Mouse (Mus musculus): ENCODE data around the gene Myh14.
A peak's percentile ranks its signal among the peaks of the same experiment; 100 is the strongest.

Myh14 gene

DNA sequence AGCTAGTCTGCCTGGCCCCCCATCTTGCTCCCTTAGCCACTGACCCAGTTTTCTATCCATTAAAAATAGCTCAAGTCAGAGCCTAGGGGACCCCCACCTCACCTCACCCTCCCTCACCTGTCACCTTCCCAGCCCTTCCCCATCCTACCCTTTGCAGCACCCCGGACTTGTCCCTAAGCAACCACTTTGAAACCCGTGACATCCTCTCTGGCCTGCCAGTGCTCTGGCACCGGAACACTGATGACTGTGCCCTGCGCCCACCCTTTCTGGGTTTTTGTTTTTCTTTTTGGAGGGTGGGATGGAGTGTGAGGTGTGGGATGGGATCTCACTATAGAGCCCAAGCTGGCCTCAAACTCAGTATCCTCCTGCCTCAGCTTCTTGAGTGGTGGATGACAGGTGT is 73.0 kb downstream of the Myh14 start:
- no peak for DNase-seq

DNA sequence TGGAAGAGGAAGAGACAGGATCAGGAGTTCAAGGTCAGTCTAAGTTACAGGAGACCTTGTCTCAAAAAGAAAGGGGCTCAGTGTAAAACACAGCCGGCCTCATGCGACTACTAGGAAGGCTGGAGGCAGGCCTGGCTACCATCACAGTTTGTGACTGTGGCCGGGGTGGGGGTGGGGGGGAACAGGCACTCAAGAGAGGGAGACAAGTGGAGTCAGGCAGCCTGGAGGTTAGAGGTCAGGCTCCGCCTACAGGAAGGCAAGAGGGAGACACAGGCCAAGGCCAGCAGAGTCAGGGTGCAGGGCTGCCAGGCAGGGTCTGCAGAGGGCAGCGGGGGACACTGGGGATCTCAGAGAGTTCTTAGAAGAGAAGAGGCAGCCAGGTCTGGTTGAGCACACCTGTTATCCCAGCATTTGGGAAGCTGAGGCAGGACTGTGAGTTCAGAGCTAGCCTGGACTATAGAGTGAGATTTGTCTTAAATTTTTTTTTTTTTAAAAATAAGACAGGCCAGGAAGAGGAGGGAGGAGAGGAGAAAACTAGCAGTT is 73.6 kb downstream of the Myh14 start:
- no peak for DNase-seq

DNA sequence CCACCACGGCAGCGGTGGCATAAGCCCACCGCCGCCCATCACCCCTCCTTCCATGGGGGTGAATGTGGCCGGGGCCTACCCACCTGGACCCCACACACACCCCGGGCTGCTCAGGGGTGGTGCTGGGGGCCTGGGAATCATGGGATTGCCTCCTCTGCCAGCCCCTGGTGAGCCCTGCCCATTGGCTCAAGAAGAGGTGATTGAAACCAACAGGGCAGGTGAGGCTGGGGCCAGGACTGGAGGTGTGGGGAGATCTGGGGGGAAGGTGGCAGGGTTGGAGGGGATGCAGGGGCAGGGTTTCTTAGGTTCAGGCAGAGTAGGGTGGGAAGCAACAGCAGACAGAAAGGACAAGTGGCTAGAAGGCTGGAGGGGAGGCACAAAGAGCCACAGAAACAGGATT is 74.6 kb downstream of the Myh14 start:
- no peak for DNase-seq

DNA sequence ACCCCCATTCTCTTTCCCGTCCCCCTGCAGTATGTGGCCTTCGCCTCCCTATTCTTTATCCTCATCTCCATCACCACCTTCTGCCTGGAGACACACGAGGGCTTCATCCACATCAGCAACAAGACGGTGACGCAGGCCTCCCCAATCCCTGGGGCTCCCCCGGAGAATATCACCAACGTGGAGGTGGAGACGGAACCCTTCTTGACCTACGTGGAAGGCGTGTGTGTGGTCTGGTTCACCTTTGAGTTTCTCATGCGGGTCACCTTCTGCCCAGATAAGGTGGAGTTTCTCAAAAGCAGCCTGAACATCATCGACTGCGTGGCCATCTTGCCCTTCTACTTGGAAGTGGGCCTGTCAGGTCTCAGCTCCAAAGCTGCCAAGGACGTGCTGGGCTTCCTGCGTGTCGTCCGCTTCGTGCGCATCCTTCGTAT is 75.5 kb downstream of the Myh14 start:
- DNase-seq = no peak

DNA sequence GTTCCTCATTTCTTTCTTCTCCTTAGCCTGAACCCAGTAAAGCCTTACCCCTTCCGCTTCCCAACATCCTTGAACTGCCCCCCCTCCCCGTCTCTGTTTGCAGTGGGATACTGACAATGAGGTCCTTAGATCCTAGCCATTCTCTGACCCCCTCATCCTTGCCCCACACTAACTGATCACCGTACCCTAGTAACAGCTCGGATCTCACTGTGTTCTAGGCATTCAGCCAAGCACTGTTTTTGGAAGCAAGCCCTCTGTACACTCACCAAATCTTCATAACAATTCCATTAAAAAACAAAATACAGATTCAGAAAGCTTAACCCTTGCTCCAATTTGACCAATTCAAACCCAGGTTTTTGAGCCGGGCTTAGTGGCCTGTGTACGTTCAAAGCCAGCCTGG is 76.4 kb downstream of the Myh14 start:
- DNase-seq = no peak

DNA sequence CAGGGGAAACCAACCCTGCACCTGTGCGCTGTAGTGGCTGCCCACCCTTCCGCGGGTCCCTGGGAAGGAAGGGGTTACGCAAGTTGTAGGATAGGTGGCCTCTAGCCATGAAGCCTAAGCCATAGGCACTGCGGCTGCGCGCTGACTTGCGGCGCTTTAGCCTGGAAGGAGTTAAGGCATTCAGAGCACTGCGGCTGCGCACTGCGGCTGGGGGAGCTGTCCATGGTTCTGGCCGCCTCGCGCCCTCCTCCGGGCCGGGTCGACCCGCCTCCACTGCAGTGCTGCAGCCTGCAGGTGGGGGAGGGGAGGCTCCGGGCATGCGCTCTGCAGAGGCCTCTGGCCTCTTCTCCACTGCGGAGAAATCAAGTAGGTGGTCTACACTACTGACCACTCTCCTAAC is 76.9 kb downstream of the Myh14 start:
- peak; percentile 94 for DNase-seq

DNA sequence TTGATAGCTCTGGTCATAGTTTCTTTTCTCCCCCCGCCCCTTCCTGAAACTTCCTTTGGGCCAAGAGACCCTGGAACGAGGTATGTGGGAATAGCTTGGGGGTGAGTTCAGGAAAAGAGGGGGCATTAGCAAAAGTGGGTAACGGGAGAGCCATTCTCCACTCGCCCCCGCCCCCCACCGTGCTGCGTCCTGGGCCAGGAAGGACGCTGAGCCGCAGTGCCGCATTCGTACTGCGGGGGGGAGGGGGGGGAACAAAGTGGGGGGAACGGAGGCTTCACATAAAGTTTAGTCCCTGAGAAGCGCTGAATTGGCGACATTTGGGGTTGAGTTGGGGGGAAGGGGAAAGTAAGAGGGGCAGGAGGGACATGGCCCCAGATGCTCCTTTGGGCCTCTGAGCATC is 77.6 kb downstream of the Myh14 start:
- no peak for DNase-seq

DNA sequence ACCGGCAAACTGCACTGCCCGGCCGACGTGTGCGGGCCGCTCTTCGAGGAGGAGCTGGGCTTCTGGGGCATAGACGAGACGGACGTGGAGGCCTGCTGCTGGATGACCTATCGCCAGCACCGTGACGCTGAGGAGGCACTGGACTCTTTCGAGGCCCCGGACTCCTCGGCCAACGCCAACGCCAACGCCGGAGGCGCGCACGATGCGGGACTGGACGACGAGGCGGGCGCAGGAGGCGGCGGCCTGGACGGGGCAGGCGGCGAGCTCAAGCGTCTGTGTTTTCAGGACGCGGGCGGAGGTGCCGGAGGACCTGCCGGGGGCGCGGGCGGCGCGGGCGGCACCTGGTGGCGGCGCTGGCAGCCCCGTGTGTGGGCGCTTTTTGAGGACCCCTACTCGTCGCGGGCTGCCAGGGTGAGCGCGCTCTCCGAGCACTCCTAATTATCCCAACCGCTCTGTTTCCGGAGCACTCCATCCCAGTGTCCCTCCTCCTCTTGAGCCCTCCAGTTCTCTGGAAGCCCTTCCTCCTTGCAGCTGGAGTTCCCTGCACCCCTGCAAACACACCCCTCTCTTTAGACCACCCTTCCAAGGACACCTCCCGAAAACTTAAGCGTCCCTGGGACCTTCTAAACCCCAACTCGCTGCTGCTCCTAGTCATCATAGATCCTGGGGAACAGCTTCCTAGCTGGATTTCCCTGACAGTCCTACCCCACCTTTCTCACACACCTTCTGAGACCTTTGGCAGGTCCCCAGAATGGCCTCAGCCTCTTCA is 79.1 kb downstream of the Myh14 start:
- DNase-seq = peak; percentile 81

DNA sequence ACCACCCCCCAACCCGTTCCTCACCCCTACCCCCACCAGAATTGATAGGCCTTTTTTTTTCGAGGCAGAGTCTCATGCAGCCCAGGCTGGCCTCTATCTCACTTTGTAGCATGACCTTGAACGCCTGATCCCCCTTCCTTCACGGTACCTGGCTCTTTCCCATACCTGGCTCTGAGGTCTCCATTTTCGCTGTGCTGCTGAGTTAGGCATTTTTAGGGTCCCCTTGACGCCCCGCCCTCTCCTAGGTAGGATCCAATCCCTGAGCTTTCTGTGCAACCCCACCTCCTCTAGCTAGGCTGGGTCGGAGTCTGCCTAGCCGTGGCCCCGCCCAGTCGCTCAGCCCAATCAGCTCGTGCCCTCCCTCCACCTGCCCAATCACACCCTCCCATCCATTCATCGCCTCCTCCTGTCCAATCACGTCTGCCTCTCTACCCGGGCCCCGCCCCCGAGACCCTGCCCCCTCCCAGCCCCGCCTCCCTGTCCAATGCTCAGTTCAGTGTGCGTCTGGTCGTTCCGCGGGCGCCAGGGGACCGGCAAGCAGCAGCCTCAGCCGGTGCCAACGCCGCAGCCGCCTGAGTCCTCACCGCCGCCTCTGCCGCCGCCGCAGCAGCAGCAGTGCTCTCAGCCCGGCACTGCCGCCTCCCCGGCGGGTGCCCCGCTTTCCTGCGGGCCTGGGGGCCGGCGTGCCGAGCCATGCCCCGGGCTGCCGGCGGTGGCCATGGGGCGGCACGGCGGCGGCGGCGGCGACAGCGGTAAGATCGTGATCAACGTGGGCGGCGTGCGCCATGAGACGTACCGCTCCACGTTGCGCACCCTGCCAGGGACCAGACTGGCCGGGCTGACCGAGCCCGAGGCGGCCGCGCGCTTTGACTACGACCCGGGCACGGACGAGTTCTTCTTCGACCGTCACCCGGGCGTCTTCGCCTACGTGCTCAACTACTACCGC is 80.0 kb downstream of the Myh14 start, which contains the start of gene Kcnc3:
Gene Kcnc3 (plus strand): TSS at position 263 of the 946 bp plus-strand sequence.
- DNase-seq = peak; percentile 99

DNA sequence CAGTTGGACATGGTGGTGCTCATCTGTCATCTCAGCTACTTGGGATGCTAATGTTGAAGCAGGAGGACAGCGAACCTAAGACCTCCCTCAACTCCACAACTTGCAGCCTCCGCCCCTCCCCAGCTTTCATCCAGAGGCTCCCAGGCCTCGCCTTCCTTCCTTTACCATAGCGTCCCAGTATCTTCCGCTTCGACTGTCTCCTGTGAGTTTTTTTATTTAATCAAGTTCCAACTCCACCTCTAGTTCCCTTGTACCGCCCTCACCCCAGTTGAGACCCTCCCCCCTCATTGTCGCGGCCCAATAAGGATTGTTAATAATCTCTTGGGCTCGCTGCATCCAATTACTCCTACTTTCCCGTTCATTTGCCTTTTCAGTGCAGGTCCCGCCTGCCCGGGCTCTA is 80.7 kb downstream of the Myh14 start:
- peak; percentile 84 for DNase-seq

DNA sequence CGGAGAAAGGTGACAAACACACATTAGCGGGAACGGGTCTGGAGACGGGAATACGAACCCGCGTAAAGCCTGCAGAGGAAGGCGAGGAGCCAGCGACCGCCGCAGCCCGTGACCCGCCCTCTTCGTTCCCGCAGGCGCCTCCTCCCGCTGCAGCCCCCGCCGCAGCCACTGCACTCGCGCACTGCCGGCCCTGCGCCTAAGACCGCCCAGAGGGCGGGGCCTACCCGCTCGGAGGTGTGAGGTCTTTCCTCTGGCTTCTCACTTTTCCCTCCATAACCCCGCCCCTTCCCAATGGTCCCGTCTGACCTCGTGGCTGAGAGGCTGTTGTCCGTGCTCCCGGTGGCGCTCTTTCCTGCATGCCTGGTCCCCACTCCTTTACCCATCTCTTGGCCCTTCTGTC is 81.5 kb downstream of the Myh14 start:
- DNase-seq = peak; percentile 96

DNA sequence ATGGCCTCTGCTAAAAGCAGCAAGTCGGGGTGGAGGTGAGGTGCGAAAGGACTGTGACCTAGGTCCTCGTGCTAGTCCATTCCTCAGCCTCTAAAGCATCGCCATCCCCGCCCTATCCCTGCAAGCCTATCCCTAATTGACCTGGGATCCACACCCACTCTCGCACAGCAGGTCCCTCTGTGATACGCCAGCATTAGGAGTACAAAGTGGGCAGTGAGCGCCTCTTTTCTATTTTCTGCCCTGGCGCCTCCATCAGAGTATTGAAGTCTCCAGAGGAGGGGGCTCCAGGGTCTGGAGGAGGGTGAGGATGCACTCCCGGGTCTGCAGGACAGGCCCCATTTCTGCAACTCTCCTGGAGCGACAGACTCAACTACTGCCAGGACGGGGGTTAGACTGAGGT is 82.3 kb downstream of the Myh14 start:
- DNase-seq = no peak

DNA sequence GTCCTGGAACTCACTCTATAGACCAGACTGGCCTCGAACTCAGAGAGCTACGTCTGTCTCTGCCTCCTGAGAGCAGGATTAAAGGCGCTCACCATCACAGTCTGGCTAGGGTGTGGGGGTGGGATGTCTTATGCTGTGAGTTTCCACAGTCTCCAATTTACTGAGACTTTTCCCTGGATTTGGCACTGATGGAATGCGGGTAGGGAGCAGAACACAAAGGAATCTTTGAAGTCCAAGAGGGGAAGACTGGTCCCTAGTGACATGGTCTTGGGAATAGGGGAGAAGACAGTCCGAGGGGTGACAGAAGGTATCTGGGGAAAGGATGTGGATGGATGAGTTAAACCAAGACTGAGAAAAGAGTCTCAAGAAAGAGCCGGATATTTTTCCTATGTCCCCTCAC is 83.0 kb downstream of the Myh14 start:
- DNase-seq = no peak

DNA sequence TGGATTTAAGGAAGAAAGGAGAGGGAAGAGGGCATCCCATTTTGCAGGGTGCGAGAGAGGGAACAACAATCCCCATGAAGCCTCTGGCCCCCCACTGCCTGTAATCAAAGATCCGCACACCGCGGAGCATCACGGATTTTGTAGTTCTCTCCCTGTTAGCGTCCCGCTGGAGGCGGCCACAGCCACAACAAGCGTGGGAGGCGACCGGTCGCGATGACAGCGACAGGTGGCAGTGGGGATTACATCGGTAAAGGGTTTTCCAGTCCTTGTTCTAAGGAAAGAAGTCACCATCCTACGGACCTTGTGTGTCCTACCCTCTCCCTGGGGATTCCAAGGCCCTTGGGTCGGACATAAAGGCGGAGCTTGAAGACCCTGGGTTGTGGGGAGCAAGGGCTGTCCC is 83.7 kb downstream of the Myh14 start:
- DNase-seq = peak; percentile 91

DNA sequence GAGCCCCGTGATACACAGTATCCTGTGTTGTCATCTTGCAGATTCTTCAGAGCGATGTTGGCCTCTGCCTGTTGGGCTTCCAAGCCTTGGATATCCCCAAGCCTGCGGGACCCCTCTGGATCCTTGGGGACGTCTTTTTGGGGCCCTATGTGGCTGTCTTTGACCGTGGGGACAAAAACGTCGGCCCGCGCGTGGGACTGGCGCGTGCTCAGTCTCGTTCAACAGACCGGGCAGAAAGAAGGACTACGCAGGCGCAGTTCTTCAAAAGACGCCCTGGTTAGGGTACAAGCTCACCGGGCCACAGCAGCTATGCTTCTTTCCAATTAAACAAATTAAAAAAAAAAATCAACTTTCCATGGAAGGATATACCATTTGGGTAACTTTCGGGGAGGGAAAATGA is 84.1 kb downstream of the Myh14 start:
- peak; percentile 76 for DNase-seq

DNA sequence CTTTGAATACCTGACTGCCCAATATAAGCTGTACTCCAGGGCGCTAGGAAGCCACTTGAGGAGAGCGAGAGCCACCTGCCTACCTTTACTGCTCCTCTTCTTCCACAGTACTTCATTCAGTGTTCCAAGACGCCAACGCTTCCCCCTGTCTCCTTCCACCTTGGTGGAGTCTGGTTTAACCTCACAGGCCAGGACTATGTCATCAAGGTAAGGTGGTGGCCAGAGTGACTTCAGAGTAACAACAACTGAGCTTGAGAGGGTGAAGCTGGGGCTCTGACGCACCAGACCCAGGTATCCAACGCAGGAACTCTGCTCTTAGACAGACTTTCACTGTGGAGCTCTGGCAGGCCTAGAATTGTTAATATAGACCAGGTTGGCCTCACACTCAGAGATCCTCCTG is 85.0 kb downstream of the Myh14 start:
- peak; percentile 77 for DNase-seq

DNA sequence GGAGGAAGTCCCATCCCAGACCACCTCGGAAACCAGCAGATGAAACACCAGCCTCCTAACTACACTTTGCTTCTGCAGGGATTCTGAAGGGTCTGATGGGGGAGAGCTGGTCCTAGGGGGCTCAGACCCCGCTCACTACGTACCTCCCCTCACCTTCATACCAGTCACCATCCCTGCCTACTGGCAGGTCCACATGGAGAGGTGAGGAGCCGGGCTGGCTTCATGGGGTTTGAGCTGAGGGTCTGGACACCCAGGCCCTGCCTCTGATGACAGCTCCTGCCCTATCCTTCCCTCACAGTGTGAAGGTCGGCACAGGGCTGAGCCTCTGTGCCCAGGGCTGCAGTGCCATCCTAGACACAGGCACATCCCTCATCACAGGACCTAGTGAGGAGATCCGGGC is 85.7 kb downstream of the Myh14 start:
- DNase-seq = no peak

DNA sequence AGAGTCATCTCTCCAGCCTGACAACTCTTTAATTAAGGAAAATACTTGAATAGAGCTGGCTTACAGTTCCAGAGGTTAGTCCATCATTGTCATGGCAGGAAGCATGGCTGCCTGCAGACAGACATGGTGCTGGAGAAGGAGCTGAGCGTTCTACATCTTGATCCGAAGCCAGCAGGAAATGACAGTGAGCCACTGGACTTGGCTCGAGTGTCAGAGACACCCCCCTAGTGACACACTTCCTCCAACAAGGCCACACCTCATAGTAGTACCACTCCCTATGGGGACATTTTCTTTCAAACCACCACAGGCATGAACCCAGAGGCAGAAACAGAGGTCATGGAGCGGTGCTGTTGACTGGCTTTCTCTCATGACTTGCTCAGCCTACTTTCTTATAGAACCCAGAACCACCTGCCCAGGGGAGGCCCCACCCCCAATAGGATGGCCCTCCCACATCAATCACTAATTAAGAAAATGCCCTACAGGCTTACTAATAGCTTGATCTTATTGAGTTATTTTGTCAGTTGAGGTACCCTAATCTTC is 86.3 kb downstream of the Myh14 start:
- DNase-seq = peak; percentile 80

DNA sequence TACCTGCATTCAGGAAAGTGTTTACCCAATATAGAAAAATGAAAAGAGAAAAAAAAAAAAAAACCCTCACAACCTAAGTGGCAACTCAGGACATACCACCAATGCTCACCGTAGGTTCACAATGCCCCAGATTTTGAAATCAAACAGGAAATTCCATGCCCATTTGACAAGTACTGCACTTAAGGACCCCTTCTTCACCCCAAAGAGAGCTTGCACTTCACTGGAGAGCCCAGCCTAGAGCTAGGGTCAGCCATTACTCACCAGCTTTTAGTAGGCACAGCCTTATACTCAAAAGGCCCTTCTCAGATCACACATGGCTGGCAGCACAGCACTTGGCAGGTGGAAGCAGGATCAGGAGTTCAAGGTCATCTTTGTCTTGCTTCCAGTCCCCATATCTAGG is 87.5 kb downstream of the Myh14 start:
- DNase-seq = no peak

DNA sequence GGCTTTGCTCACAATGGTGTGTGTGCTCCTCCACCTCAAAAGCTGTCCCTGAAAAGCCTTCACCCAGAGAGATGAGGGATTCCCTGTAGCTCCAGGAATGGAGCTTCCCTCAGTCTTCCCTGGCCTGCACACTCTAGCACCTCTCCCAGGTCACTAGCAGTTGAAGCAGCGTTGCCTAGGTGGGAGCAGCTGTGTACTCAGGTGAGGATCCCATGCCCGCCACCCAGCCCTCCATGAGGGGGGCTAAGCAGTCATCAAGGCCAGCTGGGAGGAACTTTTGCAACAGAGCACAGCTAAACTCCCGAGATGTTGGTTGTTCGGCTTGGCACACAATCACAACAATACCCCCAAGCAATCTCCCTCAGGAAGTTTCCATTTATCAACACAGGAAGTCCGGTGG is 87.9 kb downstream of the Myh14 start:
- DNase-seq = peak; percentile 80

DNA sequence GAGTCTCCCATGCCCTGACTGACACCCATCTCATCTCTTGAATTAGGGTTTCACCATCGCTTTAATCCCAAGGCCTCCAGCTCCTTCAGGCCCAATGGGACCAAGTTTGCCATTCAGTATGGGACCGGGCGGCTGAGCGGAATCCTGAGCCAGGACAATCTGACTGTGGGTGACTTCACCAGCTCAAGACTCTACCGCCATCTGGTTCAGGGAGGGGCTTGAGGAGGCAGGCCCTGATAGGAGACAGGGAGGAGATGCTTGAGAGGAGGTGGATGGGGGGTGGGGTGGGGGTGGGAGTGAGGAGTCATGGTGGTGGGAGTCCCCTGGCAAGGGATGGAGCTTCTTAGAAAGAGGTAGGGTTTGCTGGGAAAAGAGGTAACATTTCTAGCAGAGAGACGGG is 89.0 kb downstream of the Myh14 start:
- DNase-seq = peak; percentile 71

DNA sequence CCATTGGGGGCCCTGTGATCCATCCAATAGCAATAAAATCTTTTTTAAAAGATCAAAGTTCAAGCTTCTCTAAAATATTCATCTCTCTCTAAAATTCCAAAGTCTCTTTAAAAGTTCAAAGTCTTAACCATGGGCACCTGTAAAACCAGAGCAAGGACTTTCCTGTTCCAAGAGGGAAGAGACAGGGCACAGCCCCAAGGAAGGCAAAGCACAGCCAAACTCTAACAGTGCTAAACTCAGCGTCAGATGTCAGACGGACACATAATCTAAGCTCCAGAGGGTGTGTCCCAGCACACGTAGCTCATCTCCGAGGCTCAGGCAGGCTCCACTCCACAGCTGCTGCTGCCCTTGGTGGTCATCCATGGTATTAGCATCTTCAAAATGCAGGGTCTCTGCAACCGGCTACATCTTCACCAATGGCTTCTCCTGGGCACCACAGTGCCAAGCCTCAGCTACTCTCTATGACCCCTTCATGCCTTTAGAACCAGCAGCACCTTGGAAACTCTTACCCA is 94.3 kb downstream of the Myh14 start:
- DNase-seq = peak; percentile 73

DNA sequence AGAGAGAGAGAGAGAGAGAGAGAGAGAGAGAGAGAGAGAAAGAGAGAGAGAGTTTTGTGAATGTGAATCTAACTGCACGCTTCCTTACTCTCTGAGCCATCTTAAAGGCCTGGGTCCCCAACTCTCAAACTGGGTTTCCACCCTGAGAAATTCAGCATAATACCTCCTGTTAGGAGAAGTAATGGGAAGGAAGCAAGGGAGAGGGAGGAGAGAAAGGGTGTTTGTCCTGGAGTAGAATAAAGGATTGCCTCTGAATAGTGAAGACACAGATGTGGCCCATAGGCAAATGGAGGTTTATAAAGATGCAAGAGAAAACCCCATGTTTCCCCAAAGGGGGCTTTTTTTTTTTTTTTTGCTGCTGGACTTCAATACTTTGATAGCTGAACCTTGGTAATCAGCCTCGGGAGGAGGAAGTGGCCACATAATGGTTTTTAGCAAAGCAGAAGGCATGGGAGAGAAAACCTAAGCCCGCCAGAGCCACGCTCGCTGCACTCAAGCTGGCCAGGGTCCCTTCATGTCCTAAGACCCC is 97.6 kb downstream of the Myh14 start:
- DNase-seq = no peak

Data from heart, adult 11 months (tissue).